ENCODE assay signal across 19 mouse cellular contexts in genomic region chr9:34977700-34978099, GRCm38 (mm10).
A peak's percentile ranks its signal among the peaks of the same experiment; 100 is the strongest.
DNase-seq lines count a peak whose midpoint lies in the region; ATAC-seq and TF ChIP-seq lines count a peak whose summit lies in the region.
"Had no signal": no experiment of that assay in that cellular context is flagged by ENCODE, and none has a peak within 500 bp of the region (broad histone marks: within the 10 kb centered on the region; RNA-seq: fewer than 3 reads in every experiment).

No protein-coding gene starts in this region.

- H3K27me3 ChIP-seq in hindbrain, embryonic 10.5 days (ENCODE audit: insufficient read depth, poor library complexity, severe bottlenecking), result no peaks in the 10 kb centered on the region
- H3K27me3 ChIP-seq in hindbrain, embryonic 12.5 days, result no peaks in the 10 kb centered on the region
- no peaks in the 10 kb centered on the region for H3K27me3 ChIP-seq in midbrain, postnatal 0 days (ENCODE audit: insufficient read depth, low read length)
- H3K27me3 ChIP-seq in midbrain, embryonic 13.5 days, result no peaks in the 10 kb centered on the region
- H3K27me3 ChIP-seq: forebrain, embryonic 15.5 days; heart, embryonic 12.5 days; heart, embryonic 15.5 days; hindbrain, embryonic 15.5 days had no signal

- TF ChIP-seq CTCF in midbrain, postnatal 0 days (IDR thresholded peaks at IDR 0.05), result no peak
- TF ChIP-seq CTCF in embryonic fibroblast, embryonic 13.5 days (IDR thresholded peaks at IDR 0.05; ENCODE audit: borderline replicate concordance, insufficient read depth, low read length), result no peak

- no peak overlapping the region for H3K4me3 ChIP-seq in hindbrain, embryonic 10.5 days
- H3K4me3 ChIP-seq in hindbrain, embryonic 12.5 days, result no peak overlapping the region
- no peak overlapping the region for H3K4me3 ChIP-seq in midbrain, postnatal 0 days (ENCODE audit: low read depth, low read length)
- H3K4me3 ChIP-seq in midbrain, embryonic 13.5 days (replicated peaks), result no peak overlapping the region
- no peak overlapping the region for H3K4me3 ChIP-seq in embryonic fibroblast, embryonic 13.5 days (ENCODE audit: insufficient read depth, low read length)
- H3K4me3 ChIP-seq: forebrain, embryonic 12.5 days; forebrain, embryonic 15.5 days; heart, embryonic 12.5 days; heart, embryonic 15.5 days; hindbrain, embryonic 15.5 days had no signal

- no peak for TF ChIP-seq POLR2A in embryonic fibroblast, embryonic 13.5 days (IDR thresholded peaks at IDR 0.05; ENCODE audit: low read depth, low read length)

- no peak for DNase-seq in hindbrain, embryonic 10.5 days (ENCODE audit: low spot score)
- DNase-seq in midbrain, postnatal 0 days (ENCODE audit: low spot score), result no peak
- no peak for DNase-seq in layer of hippocampus, postnatal 10 days (ENCODE audit: low spot score in 2 of 2)
- DNase-seq: adrenal gland, adult 2 months; adrenal gland, postnatal 25 days; cerebellum, adult 18-20 months; gastrocnemius, postnatal 10 days; gastrocnemius, postnatal 36 days; heart, postnatal 10 days; heart, postnatal 36 days had no signal

- peaks cover 10% of the 10 kb centered on the region; the same call in 1 of the 2 replicates for H3K4me1 ChIP-seq in hindbrain, embryonic 10.5 days (replicated peaks)
- H3K4me1 ChIP-seq in hindbrain, embryonic 12.5 days, result peaks cover 7% of the 10 kb centered on the region; the same call in 1 of the 2 replicates
- no peaks in the 10 kb centered on the region for H3K4me1 ChIP-seq in midbrain, postnatal 0 days (ENCODE audit: insufficient read depth, low read length)
- peaks cover 6% of the 10 kb centered on the region; the same call in 1 of the 2 replicates for H3K4me1 ChIP-seq in midbrain, embryonic 13.5 days (replicated peaks)
- H3K4me1 ChIP-seq in embryonic fibroblast, embryonic 13.5 days (ENCODE audit: control insufficient read depth, insufficient read depth, low read length), result 0 out of 2 replicates have a peak, but pooled peaks cover 4% of the 10 kb centered on the region
- H3K4me1 ChIP-seq: forebrain, embryonic 12.5 days; forebrain, embryonic 15.5 days; heart, embryonic 12.5 days; heart, embryonic 15.5 days had no signal

- 84% methylated on average over 8 of the region's 8 CpGs for WGBS in hindbrain, embryonic 10.5 days
- WGBS in hindbrain, embryonic 12.5 days, result 78% methylated on average over 8 of the region's 8 CpGs
- WGBS in midbrain, postnatal 0 days, result 66% methylated on average over 8 of the region's 8 CpGs
- WGBS in midbrain, embryonic 13.5 days, result 56% methylated on average over 8 of the region's 8 CpGs

- H3K9ac ChIP-seq in hindbrain, embryonic 12.5 days, result no peak overlapping the region
- H3K9ac ChIP-seq in midbrain, postnatal 0 days (replicated peaks; ENCODE audit: low read length, poor library complexity, severe bottlenecking), result no peak overlapping the region
- H3K9ac ChIP-seq in midbrain, embryonic 13.5 days (replicated peaks), result no peak overlapping the region
- H3K9ac ChIP-seq: forebrain, embryonic 12.5 days; forebrain, embryonic 15.5 days; heart, embryonic 12.5 days; heart, embryonic 15.5 days; hindbrain, embryonic 15.5 days had no signal

- no peaks in the 10 kb centered on the region for H3K36me3 ChIP-seq in hindbrain, embryonic 10.5 days
- H3K36me3 ChIP-seq in hindbrain, embryonic 12.5 days, result no peaks in the 10 kb centered on the region
- H3K36me3 ChIP-seq in midbrain, postnatal 0 days (ENCODE audit: insufficient read depth, low read length), result no peaks in the 10 kb centered on the region
- H3K36me3 ChIP-seq in midbrain, embryonic 13.5 days, result no peaks in the 10 kb centered on the region
- H3K36me3 ChIP-seq: forebrain, embryonic 12.5 days; forebrain, embryonic 15.5 days; heart, embryonic 12.5 days; heart, embryonic 15.5 days; hindbrain, embryonic 15.5 days had no signal

- no peak overlapping the region for H3K4me2 ChIP-seq in hindbrain, embryonic 12.5 days (replicated peaks)
- 0 out of 2 replicates have a peak overlapping the region, but pooled peaks have one; percentile 5 for H3K4me2 ChIP-seq in midbrain, postnatal 0 days (ENCODE audit: low read depth, low read length, poor library complexity, severe bottlenecking)
- no peak overlapping the region for H3K4me2 ChIP-seq in midbrain, embryonic 13.5 days (replicated peaks)
- H3K4me2 ChIP-seq: forebrain, embryonic 12.5 days; forebrain, embryonic 15.5 days; heart, embryonic 12.5 days; heart, embryonic 15.5 days; hindbrain, embryonic 15.5 days had no signal

- no peaks in the 10 kb centered on the region for H3K9me3 ChIP-seq in hindbrain, embryonic 10.5 days
- H3K9me3 ChIP-seq in hindbrain, embryonic 12.5 days (replicated peaks), result no peaks in the 10 kb centered on the region
- H3K9me3 ChIP-seq in midbrain, postnatal 0 days (ENCODE audit: low read length), result no peaks in the 10 kb centered on the region
- H3K9me3 ChIP-seq in midbrain, embryonic 13.5 days, result 0 out of 2 replicates have a peak, but pooled peaks cover 3% of the 10 kb centered on the region
- H3K9me3 ChIP-seq: forebrain, embryonic 12.5 days; forebrain, embryonic 15.5 days; heart, embryonic 15.5 days; hindbrain, embryonic 15.5 days had no signal

- 0 out of 2 replicates have a peak overlapping the region, but pooled peaks have one; percentile 4 for H3K27ac ChIP-seq in hindbrain, embryonic 10.5 days
- no peak overlapping the region for H3K27ac ChIP-seq in hindbrain, embryonic 12.5 days
- H3K27ac ChIP-seq in midbrain, postnatal 0 days (ENCODE audit: low read depth, low read length), result no peak overlapping the region
- H3K27ac ChIP-seq in midbrain, embryonic 13.5 days, result no peak overlapping the region
- H3K27ac ChIP-seq in embryonic fibroblast, embryonic 13.5 days (ENCODE audit: insufficient read depth, low read length), result peak overlapping the region; percentile 31; the same call in 1 of the 2 replicates
- H3K27ac ChIP-seq: forebrain, embryonic 12.5 days; forebrain, embryonic 15.5 days; heart, embryonic 15.5 days; hindbrain, embryonic 15.5 days had no signal

- no peak for ATAC-seq in hindbrain, embryonic 12.5 days (ENCODE audit: low FRiP score)
- no peak for ATAC-seq in midbrain, postnatal 0 days (ENCODE audit: low FRiP score)
- ATAC-seq in midbrain, embryonic 13.5 days, result no peak
- ATAC-seq: CD4-positive, CD25-positive, alpha-beta regulatory T cell, adult 4 months; forebrain, embryonic 15.5 days had no signal

Comparison
In these comparisons a context has a peak if more than half of its experiments do, and no peak if none do; other contexts are left out.
1. H3K27ac ChIP-seq: peak in hindbrain, embryonic 10.5 days (single experiment) and embryonic fibroblast, embryonic 13.5 days (single experiment); none in hindbrain, embryonic 12.5 days (single experiment), midbrain, postnatal 0 days (single experiment) and midbrain, embryonic 13.5 days (single experiment).